Mouse (Mus musculus): ENCODE results near the gene Rela. TPM values are rescaled to one million over a fixed set of nuclear protein-coding genes. Genes with fewer than 3 reads are reported as not detected.

The Rela gene
- total and polyA plus RNA-seq, 3 experiments = 12.1 to 51.9 (median 21.0) TPM

- TF ChIP-seq E2F4 (IDR thresholded peaks at IDR 0.05; ENCODE audit: insufficient replicate concordance, low read depth, low read length) (no peak), MAFK (IDR thresholded peaks at IDR 0.05; ENCODE audit: insufficient replicate concordance, low read length) (peak; percentile 32; the same call in 1 of the 2 replicates), ZNF384 (IDR thresholded peaks at IDR 0.05; ENCODE audit: low read depth, low read length) (no peak), JUND (conservative IDR thresholded peaks at IDR 0.05; ENCODE audit: low read depth, low read length) (peak; percentile 64; the same call in 1 of the 2 replicates), GABPA (IDR thresholded peaks at IDR 0.05; ENCODE audit: insufficient replicate concordance, low read depth, low read length) (no peak), POLR2A (IDR thresholded peaks at IDR 0.05; ENCODE audit: low read depth, low read length) (no peak)
Observed at GRCm38 (mm10) chr19:5689088-5689428, 51.8 kb downstream of the Rela start (continued).

- H3K27ac ChIP-seq (ENCODE audit: insufficient read depth, low read depth) = peak overlapping the region; percentile 79
- dilution Hi-C loops (cut with MboI; ENCODE audit: extremely low pct_ligation_motif_present, extremely low pct_unique_long_range_greater_than_20kb, low sequenced_read_pairs) (no loop called here), in situ Hi-C loops (cut with MboI; ENCODE audit: low pct_ligation_motif_present, low pct_unique_long_range_greater_than_20kb, low sequenced_read_pairs) (no loop called here)
- H3K4me1 ChIP-seq (ENCODE audit: control insufficient read depth in 1 of 2, insufficient read depth in 2 of 2) = peaks cover 25 to 40% of the 10 kb centered on the region in 2 experiments
- peak overlapping the region; percentile 81 to 95 (median 83) for H3K4me3 ChIP-seq (replicated peaks in 1 of 3; ENCODE audit: low read depth in 2 of 3, low read length in 2 of 3, poor library complexity in 1 of 3)
- peaks cover 36 to 66% of the 10 kb centered on the region in 2 experiments for H3K36me3 ChIP-seq (replicated peaks in 1 of 2; ENCODE audit: control insufficient read depth in 1 of 2, insufficient read depth in 1 of 2, low read length in 1 of 2)
- H3K79me2 ChIP-seq (replicated peaks; ENCODE audit: control insufficient read depth, extremely low read depth, insufficient read depth, poor library complexity, severe bottlenecking) = peaks cover 35% of the 10 kb centered on the region
- peak overlapping the region; percentile 75 for H3K4me2 ChIP-seq (ENCODE audit: insufficient read depth, low read depth, poor library complexity, severe bottlenecking)
- H3K9ac ChIP-seq (ENCODE audit: insufficient read depth, low read depth) = peak overlapping the region; percentile 62
- peak; percentile 89 for DNase-seq (ENCODE audit: extremely low read depth)
- H3K9me3 ChIP-seq (replicated peaks; ENCODE audit: low read length) = no peaks in the 10 kb centered on the region
- no peaks in the 10 kb centered on the region for H3K27me3 ChIP-seq (replicated peaks)
- TF ChIP-seq POLR2A (IDR thresholded peaks at IDR 0.05; ENCODE audit: low read depth, low read length) (peak; percentile 80), ZC3H11A (IDR thresholded peaks at IDR 0.05; ENCODE audit: low read depth, low read length) (no peak), KAT2A (IDR thresholded peaks at IDR 0.05; ENCODE audit: insufficient replicate concordance, low read length) (peak; percentile 49; the same call in 1 of the 2 replicates), USF1 (IDR thresholded peaks at IDR 0.05; ENCODE audit: low read depth, low read length) (no peak), SIN3A (IDR thresholded peaks at IDR 0.05; ENCODE audit: low read length) (peak; percentile 31), TCF12 (IDR thresholded peaks at IDR 0.05; ENCODE audit: low read depth, low read length) (peak; percentile 68; the same call in 1 of the 2 replicates), NRF1 (IDR thresholded peaks at IDR 0.05; ENCODE audit: low read depth, low read length) (0 out of 2 replicates have a peak, but pooled peaks have one; percentile 37), MXI1 (IDR thresholded peaks at IDR 0.05; ENCODE audit: low read depth, low read length) (no peak; the same call in 1 of the 2 replicates), CHD2 (IDR thresholded peaks at IDR 0.05; ENCODE audit: low read length) (peak; percentile 71; the same call in 1 of the 2 replicates), CTCF (conservative IDR thresholded peaks at IDR 0.05 in 1 of 2, IDR thresholded peaks at IDR 0.05 in 1 of 2; ENCODE audit: low read depth in 2 of 2, low read length in 2 of 2) (no peak), MYC (IDR thresholded peaks at IDR 0.05; ENCODE audit: low read depth, low read length) (no peak), JUN (IDR thresholded peaks at IDR 0.05; ENCODE audit: insufficient read depth, low read depth, low read length) (no peak), POLR2AphosphoS2 (IDR thresholded peaks at IDR 0.05; ENCODE audit: low read depth, low read length) (no peak), RCOR1 (conservative IDR thresholded peaks at IDR 0.05; ENCODE audit: low read depth, low read length) (no peak), ELF1 (IDR thresholded peaks at IDR 0.05; ENCODE audit: low read depth, low read length) (peak; percentile 82), NELFE (IDR thresholded peaks at IDR 0.05; ENCODE audit: low read depth, low read length) (peak; percentile 57; the same call in 1 of the 2 replicates), HCFC1 (IDR thresholded peaks at IDR 0.05; ENCODE audit: low read depth, low read length) (peak; percentile 72), SMC3 (IDR thresholded peaks at IDR 0.05; ENCODE audit: low read depth, low read length) (no peak), PAX5 (IDR thresholded peaks at IDR 0.05; ENCODE audit: low read length) (no peak), BHLHE40 (IDR thresholded peaks at IDR 0.05; ENCODE audit: low read depth, low read length) (peak; percentile 91), MAX (IDR thresholded peaks at IDR 0.05; ENCODE audit: low read length) (no peak; the same call in 1 of the 2 replicates), ETS1 (conservative IDR thresholded peaks at IDR 0.05; ENCODE audit: low read depth, low read length) (peak; percentile 91), GABPA (IDR thresholded peaks at IDR 0.05; ENCODE audit: insufficient replicate concordance, low read depth, low read length) (no peak), TBP (conservative IDR thresholded peaks at IDR 0.05; ENCODE audit: low read depth, low read length) (0 out of 2 replicates have a peak, but pooled peaks have one; percentile 39), CHD1 (IDR thresholded peaks at IDR 0.05; ENCODE audit: low read depth, low read length) (no peak), ZKSCAN1 (IDR thresholded peaks at IDR 0.05; ENCODE audit: borderline replicate concordance, low read depth, low read length) (no peak), USF2 (conservative IDR thresholded peaks at IDR 0.05; ENCODE audit: low read depth, low read length) (no peak), JUND (conservative IDR thresholded peaks at IDR 0.05; ENCODE audit: low read depth, low read length) (no peak), MEF2A (IDR thresholded peaks at IDR 0.05; ENCODE audit: borderline replicate concordance, low read depth, low read length) (peak; percentile 48; the same call in 1 of the 2 replicates), RAD21 (IDR thresholded peaks at IDR 0.05; ENCODE audit: low read depth, low read length) (no peak), EP300 (IDR thresholded peaks at IDR 0.05; ENCODE audit: low read length) (no peak), MAZ (IDR thresholded peaks at IDR 0.05; ENCODE audit: low read depth, low read length) (peak; percentile 97), ZMIZ1 (IDR thresholded peaks at IDR 0.05; ENCODE audit: low read depth, low read length) (peak; percentile 12; the same call in 1 of the 2 replicates)
Observed at GRCm38 (mm10) chr19:5689565-5690342, 52.5 kb downstream of the Rela start.

All from CH12.LX (cell line).